Mouse (Mus musculus) CH12.LX (cell line): ENCODE results near the gene Cyp39a1. TPM values are rescaled to one million over a fixed set of nuclear protein-coding genes. Genes with fewer than 3 reads are reported as not detected.

Experiments
- DNase-seq: peaks from one replicate; pipeline ENCODE4 v3.0.0-alpha.2; 2013; ENCODE audit errors: extremely low read depth
- H3K27ac ChIP-seq: 2 replicates; pipeline ENCODE4 v1.5.1; 2012; ENCODE audit warnings: low read depth, mild to moderate bottlenecking, control low read depth, moderate library complexity; ENCODE audit not compliant: insufficient read depth
- H3K27me3 ChIP-seq: replicated peaks from 2 replicates; pipeline ENCODE3; 2012; ENCODE audit warnings: inconsistent platforms
- H3K36me3 ChIP-seq, 2 experiments: replicated peaks in 1 of 2; 2 replicates each; pipeline versions ENCODE3 to v1.6.1; 2012; ENCODE audit warnings: inconsistent platforms in 1 of 2, low read length in 1 of 2, mild to moderate bottlenecking in 1 of 2, mixed read lengths in 1 of 2, moderate library complexity in 1 of 2; ENCODE audit not compliant: control insufficient read depth in 1 of 2, insufficient read depth in 1 of 2
- H3K4me1 ChIP-seq, 2 experiments: 2 replicates each; pipeline ENCODE4 v1.6.1; 2012; ENCODE audit warnings: inconsistent platforms in 1 of 2, moderate library complexity in 1 of 2; ENCODE audit not compliant: insufficient read depth in 2 of 2, control insufficient read depth in 1 of 2
- H3K4me2 ChIP-seq: 2 replicates; pipeline ENCODE4 v1.6.1; 2012; ENCODE audit warnings: low read depth, mild to moderate bottlenecking, control low read depth; ENCODE audit not compliant: poor library complexity, insufficient read depth, severe bottlenecking
- H3K4me3 ChIP-seq, 3 experiments: fragments of 150-350 bp in 1 of 3; sonication (generic) in 1 of 3; replicated peaks in 1 of 3; 2 replicates each; pipeline versions ENCODE3 to v1.5.1; 2011 to 2012; ENCODE audit warnings: low read depth in 2 of 3, low read length in 2 of 3, mild to moderate bottlenecking in 2 of 3, moderate library complexity in 2 of 3, control low read depth in 1 of 3, improper control_type of control experiment in 1 of 3, inconsistent platforms in 1 of 3, mixed read lengths in 1 of 3; ENCODE audit not compliant: poor library complexity in 1 of 3
- H3K79me2 ChIP-seq: replicated peaks from 2 replicates; pipeline ENCODE4 v1.6.1; 2012; ENCODE audit warnings: mild to moderate bottlenecking, moderate library complexity; ENCODE audit not compliant: control insufficient read depth, poor library complexity, insufficient read depth, severe bottlenecking; ENCODE audit errors: extremely low read depth
- H3K9ac ChIP-seq: 2 replicates; pipeline ENCODE4 v1.6.1; 2012; ENCODE audit warnings: low read depth, mild to moderate bottlenecking, control low read depth, moderate library complexity; ENCODE audit not compliant: insufficient read depth
- H3K9me3 ChIP-seq: replicated peaks from 2 replicates; pipeline ENCODE3; 2012; ENCODE audit warnings: low read length, inconsistent platforms, mixed read lengths
- BHLHE40 ChIP-seq: IDR thresholded peaks from 2 replicates; pipeline ENCODE4 v1.6.1; 2011; ENCODE audit warnings: mild to moderate bottlenecking, low read depth, low read length, improper control_type of control experiment
- CHD1 ChIP-seq: IDR thresholded peaks from 2 replicates; pipeline ENCODE4 v1.6.1; 2012; ENCODE audit warnings: low read depth, low read length, improper control_type of control experiment, inconsistent platforms
- CHD2 ChIP-seq: IDR thresholded peaks from 2 replicates; pipeline ENCODE4 v1.6.1; 2011; ENCODE audit warnings: low read length, improper control_type of control experiment
- CTCF ChIP-seq, 2 experiments: IDR thresholded peaks in 1 of 2; conservative IDR thresholded peaks in 1 of 2; 2 replicates each; pipeline ENCODE4 v1.5.1; 2011 to 2012; ENCODE audit warnings: low read depth in 2 of 2, low read length in 2 of 2, improper control_type of control experiment in 1 of 2, inconsistent platforms in 1 of 2, mild to moderate bottlenecking in 1 of 2, moderate library complexity in 1 of 2
- E2F4 ChIP-seq: IDR thresholded peaks from 2 replicates; pipeline ENCODE4 v1.6.1; 2011; ENCODE audit warnings: low read depth, low read length, improper control_type of control experiment; ENCODE audit not compliant: insufficient replicate concordance
- ETS1 ChIP-seq: conservative IDR thresholded peaks from 2 replicates; pipeline ENCODE4 v1.6.1; 2012; ENCODE audit warnings: low read depth, mild to moderate bottlenecking, inconsistent platforms, low read length, improper control_type of control experiment, moderate library complexity
- GABPA ChIP-seq: IDR thresholded peaks from 2 replicates; pipeline ENCODE4 v1.6.1; 2012; ENCODE audit warnings: low read depth, low read length, improper control_type of control experiment, inconsistent platforms; ENCODE audit not compliant: insufficient replicate concordance
- HCFC1 ChIP-seq: IDR thresholded peaks from 2 replicates; pipeline ENCODE4 v1.6.1; 2012; ENCODE audit warnings: low read depth, mild to moderate bottlenecking, inconsistent platforms, low read length, improper control_type of control experiment
- KAT2A ChIP-seq: IDR thresholded peaks from 2 replicates; pipeline ENCODE4 v1.6.1; 2012; ENCODE audit warnings: low read length, improper control_type of control experiment, inconsistent platforms; ENCODE audit not compliant: insufficient replicate concordance
- MAFK ChIP-seq: IDR thresholded peaks from 2 replicates; pipeline ENCODE4 v1.6.1; 2011; ENCODE audit warnings: low read length, improper control_type of control experiment; ENCODE audit not compliant: insufficient replicate concordance
- MAX ChIP-seq: IDR thresholded peaks from 2 replicates; pipeline ENCODE4 v1.6.1; 2011; ENCODE audit warnings: low read length, improper control_type of control experiment
- MAZ ChIP-seq: IDR thresholded peaks from 2 replicates; pipeline ENCODE4 v1.6.1; 2012; ENCODE audit warnings: low read depth, mild to moderate bottlenecking, inconsistent platforms, low read length, improper control_type of control experiment, moderate library complexity
- MXI1 ChIP-seq: IDR thresholded peaks from 2 replicates; pipeline ENCODE4 v1.6.1; 2011; ENCODE audit warnings: mild to moderate bottlenecking, low read depth, low read length, improper control_type of control experiment
- MYC ChIP-seq: IDR thresholded peaks from 2 replicates; pipeline ENCODE4 v1.6.1; 2011; ENCODE audit warnings: low read depth, mild to moderate bottlenecking, improper control_type of control experiment, low read length
- NELFE ChIP-seq: IDR thresholded peaks from 2 replicates; pipeline ENCODE4 v1.6.1; 2011; ENCODE audit warnings: low read depth, low read length, improper control_type of control experiment
- POLR2A ChIP-seq: IDR thresholded peaks from 2 replicates; pipeline ENCODE4 v1.6.1; 2011; ENCODE audit warnings: low read depth, mild to moderate bottlenecking, improper control_type of control experiment, low read length
- RCOR1 ChIP-seq: conservative IDR thresholded peaks from 2 replicates; pipeline ENCODE4 v1.6.1; 2012; ENCODE audit warnings: low read depth, mild to moderate bottlenecking, inconsistent platforms, low read length, improper control_type of control experiment
- SIN3A ChIP-seq: IDR thresholded peaks from 2 replicates; pipeline ENCODE4 v1.6.1; 2012; ENCODE audit warnings: low read length, improper control_type of control experiment, inconsistent platforms
- TBP ChIP-seq: conservative IDR thresholded peaks from 2 replicates; pipeline ENCODE4 v1.6.1; 2011; ENCODE audit warnings: low read depth, low read length, improper control_type of control experiment
- UBTF ChIP-seq: IDR thresholded peaks from 2 replicates; pipeline ENCODE4 v1.6.1; 2012; ENCODE audit warnings: low read depth, mild to moderate bottlenecking, inconsistent platforms, low read length, improper control_type of control experiment, moderate library complexity
- dilution Hi-C: fragments of 300-500 bp; cut with MboI; formaldehyde crosslinking; loops from 2 replicates; pipeline ENCODE4 v1.14.3; 2020; ENCODE audit warnings: low sequenced_read_pairs; ENCODE audit not compliant: extremely low pct_unique_long_range_greater_than_20kb, extremely low pct_ligation_motif_present
- in situ Hi-C: fragments of 300-500 bp; cut with MboI; formaldehyde crosslinking; loops from 3 replicates; pipeline ENCODE4 v1.14.3; 2019; ENCODE audit warnings: low sequenced_read_pairs, low pct_ligation_motif_present, low pct_unique_long_range_greater_than_20kb, mixed read lengths
- polyA plus RNA-seq: library from polyadenylated mRNA; unstranded; fragments of >175 nt; gene quantifications from 2 replicates; pipeline ENCODE4 v1.2.1, GENCODE M21; 2012; ENCODE audit warnings: low read depth; ENCODE audit not compliant: insufficient read length
- total RNA-seq, 2 experiments: library from RNA; depleted of rRNA; stranded (reverse); fragments of 300-350 nt in 1 of 2; fragments of >200 nt in 1 of 2; gene quantifications; 2 replicates each; pipeline ENCODE4 v1.2.3; 2012 to 2014

The Cyp39a1 gene
- total and polyA plus RNA-seq, 3 experiments = 0.04 to 0.43 (median 0.16) TPM

DNA sequence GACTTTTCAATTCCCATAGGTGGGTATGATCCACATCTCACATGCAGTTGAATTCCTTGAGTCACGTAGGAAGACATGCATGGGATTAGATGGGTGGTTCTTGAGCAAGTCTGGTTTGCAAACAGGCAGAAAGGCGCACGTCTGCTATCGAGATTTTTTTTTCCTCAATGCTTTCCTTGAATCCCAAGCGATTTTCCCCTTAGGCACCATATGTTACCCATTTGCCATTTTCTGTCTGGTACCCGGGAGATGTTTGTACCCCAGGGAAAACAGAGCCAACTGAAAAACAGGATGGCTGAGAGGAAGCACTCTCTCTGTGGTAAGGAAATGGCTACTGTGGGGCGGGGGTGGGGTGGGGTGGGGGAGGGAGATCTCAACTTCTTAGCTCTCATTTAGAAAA, 49.4 kb downstream of the Cyp39a1 start:
- Histone ChIP-seq H3K4me1 (no peaks in the 10 kb centered on the region), H3K4me3 (no peak overlapping the region), H3K27me3 (no peaks in the 10 kb centered on the region), H3K9me3 (peaks cover 26% of the 10 kb centered on the region), H3K4me2 (no peak overlapping the region), H3K9ac (no peak overlapping the region), H3K27ac (no peak overlapping the region), H3K79me2 (no peaks in the 10 kb centered on the region), H3K36me3 (no peaks in the 10 kb centered on the region)
- dilution Hi-C loops (no loop called here), in situ Hi-C loops (loop anchor here (25.0 kb wide), 1 partner anchor 321 kb away; no protein-coding TSS in a partner anchor)
- DNase-seq = no peak
- TF ChIP-seq CHD2 = no peak
- TF ChIP-seq GABPA = no peak
- TF ChIP-seq SIN3A = no peak
- TF ChIP-seq E2F4 = no peak
- TF ChIP-seq CTCF (conservative IDR thresholded peaks at IDR 0.05 in 1 of 2, IDR thresholded peaks at IDR 0.05 in 1 of 2; ENCODE audit: low read depth in 2 of 2, low read length in 2 of 2) = no peak
- TF ChIP-seq BHLHE40 = no peak
- no peak for TF ChIP-seq ETS1
- TF ChIP-seq MAZ = no peak
- TF ChIP-seq KAT2A = no peak
- TF ChIP-seq MAFK = no peak
- no peak for TF ChIP-seq TBP
- TF ChIP-seq NELFE = no peak
- TF ChIP-seq RCOR1 = no peak
- TF ChIP-seq MYC = no peak
- no peak for TF ChIP-seq POLR2A
- no peak for TF ChIP-seq UBTF
- TF ChIP-seq CHD1 = no peak

DNA sequence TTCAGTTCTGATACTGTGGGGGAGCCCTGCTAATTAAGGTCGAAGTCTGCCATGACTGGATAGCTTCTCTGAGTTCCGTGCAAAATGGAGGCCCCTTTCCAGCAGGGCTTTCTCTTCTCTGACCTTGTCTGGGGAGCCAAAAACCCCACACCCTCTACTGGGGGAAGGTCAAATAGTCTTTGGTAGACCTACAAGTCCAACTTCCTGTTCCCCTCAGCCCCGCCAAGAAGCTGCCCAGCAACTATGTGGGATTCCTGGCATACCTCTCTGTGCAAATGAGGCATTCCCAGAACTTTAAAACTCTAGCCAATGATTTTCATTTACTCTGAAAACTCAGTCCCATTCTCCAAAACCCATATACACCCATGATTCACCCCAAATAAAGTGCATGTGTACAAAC, 52.2 kb downstream of the Cyp39a1 start:
- no peak for DNase-seq
- H3K36me3 ChIP-seq = no peaks in the 10 kb centered on the region
- no peak overlapping the region for H3K4me2 ChIP-seq
- dilution Hi-C loops (no loop called here), in situ Hi-C loops (loop anchor here (25.0 kb wide), 1 partner anchor 318 kb away; no protein-coding TSS in a partner anchor)
- no peaks in the 10 kb centered on the region for H3K4me1 ChIP-seq
- no peak overlapping the region for H3K27ac ChIP-seq
- TF ChIP-seq MXI1 = no peak
- no peak for TF ChIP-seq HCFC1
- TF ChIP-seq NELFE = no peak
- no peak for TF ChIP-seq CHD2
- no peak for TF ChIP-seq E2F4
- no peak for TF ChIP-seq MAX
- no peak overlapping the region for H3K9ac ChIP-seq
- H3K79me2 ChIP-seq = no peaks in the 10 kb centered on the region
- H3K27me3 ChIP-seq = no peaks in the 10 kb centered on the region
- peaks cover 22% of the 10 kb centered on the region for H3K9me3 ChIP-seq
- H3K4me3 ChIP-seq = no peak overlapping the region
